Mouse (Mus musculus) C2C12 (cell line): ENCODE data around the gene Aff1.

Experiments used
- CEBPB ChIP-seq: IDR thresholded peaks from one replicate; pipeline ENCODE4 v1.6.1; 2011; ENCODE audit warnings: low read depth, mild to moderate bottlenecking, control low read depth, moderate library complexity
- CTCF ChIP-seq: IDR thresholded peaks from one replicate; pipeline ENCODE4 v1.5.1; 2011; ENCODE audit not compliant: control insufficient read depth, insufficient read depth, insufficient read length
- FOSL1 ChIP-seq: IDR thresholded peaks from one replicate; pipeline ENCODE4 v1.8.0; 2011; ENCODE audit warnings: mild to moderate bottlenecking, low read length; ENCODE audit not compliant: poor library complexity, insufficient read depth, severe bottlenecking
- MAX ChIP-seq: IDR thresholded peaks from one replicate; pipeline ENCODE4 v1.6.1; 2011; ENCODE audit warnings: mild to moderate bottlenecking, control low read depth
- MYOD1 ChIP-seq: IDR thresholded peaks from one replicate; pipeline ENCODE4 v1.6.1; 2011; ENCODE audit warnings: low read depth; ENCODE audit not compliant: control insufficient read depth, insufficient read length
- MYOG ChIP-seq: IDR thresholded peaks from one replicate; pipeline ENCODE4 v1.6.1; 2011; ENCODE audit not compliant: control insufficient read depth, insufficient read length; ENCODE audit errors: extremely low read depth
- USF1 ChIP-seq: IDR thresholded peaks from one replicate; pipeline ENCODE4 v1.6.1; 2011; ENCODE audit warnings: low read depth, mild to moderate bottlenecking, control low read depth, moderate library complexity

GRCm38 (mm10) chr5:103726281-103726938 lies 34.2 kb downstream of the Aff1 start:
- TF ChIP-seq CTCF (no peak), USF1 (no peak), FOSL1 (no peak), MYOG (no peak), MAX (no peak), MYOD1 (no peak), CEBPB (no peak)
